Mouse (Mus musculus) hindbrain, embryonic 10.5 days (tissue): ENCODE results near the gene Ldlrap1. TPM values are rescaled to one million over a fixed set of nuclear protein-coding genes. Genes with fewer than 3 reads are reported as not detected.
A peak's percentile ranks its signal among the peaks of the same experiment; 100 is the strongest.

Experiments
- DNase-seq: peaks from one replicate; pipeline ENCODE4 v3.0.0-alpha.2; 2017; ENCODE audit warnings: low spot score
- H3K27ac ChIP-seq: fragments of 300-500 bp; sonication (generic); 2 replicates; pipeline ENCODE4 v1.5.1; 2016; ENCODE audit warnings: mild to moderate bottlenecking, moderate library complexity
- H3K27me3 ChIP-seq: fragments of 300-500 bp; sonication (generic); 2 replicates; pipeline ENCODE4 v1.6.1; 2016; ENCODE audit warnings: mild to moderate bottlenecking; ENCODE audit not compliant: poor library complexity, insufficient read depth, severe bottlenecking
- H3K36me3 ChIP-seq: fragments of 300-500 bp; sonication (generic); 2 replicates; pipeline ENCODE4 v1.6.1; 2016; ENCODE audit warnings: mild to moderate bottlenecking, moderate library complexity
- H3K4me1 ChIP-seq: fragments of 300-500 bp; sonication (generic); replicated peaks from 2 replicates; pipeline ENCODE4 v1.6.1; 2016; ENCODE audit warnings: mild to moderate bottlenecking
- H3K4me3 ChIP-seq: fragments of 300-500 bp; sonication (generic); 2 replicates; pipeline ENCODE4 v1.5.1; 2016; ENCODE audit warnings: mild to moderate bottlenecking, moderate library complexity
- H3K9me3 ChIP-seq: fragments of 300-500 bp; sonication (generic); 2 replicates; pipeline ENCODE4 v1.6.1; 2016; ENCODE audit warnings: mild to moderate bottlenecking, moderate library complexity
- WGBS: fragments of 180-500 bp; shearing (Covaris S2); methylation state at CpG from one replicate; pipeline ENCODE4 v1.1.7; 2016; 5-methylcytosine and 5-hydroxymethylcytosine counted together
- polyA plus RNA-seq: library from polyadenylated mRNA; unstranded; fragments of >200 nt; fragmentation: Nextera tagmentation; extraction: Ambion mirVana; gene quantifications from 2 replicates; pipeline ENCODE4 v1.2.1, GENCODE M21; 2016

Ldlrap1 gene
- polyA plus RNA-seq, 1 experiment from 2014 or later = 9.7 TPM

DNA sequence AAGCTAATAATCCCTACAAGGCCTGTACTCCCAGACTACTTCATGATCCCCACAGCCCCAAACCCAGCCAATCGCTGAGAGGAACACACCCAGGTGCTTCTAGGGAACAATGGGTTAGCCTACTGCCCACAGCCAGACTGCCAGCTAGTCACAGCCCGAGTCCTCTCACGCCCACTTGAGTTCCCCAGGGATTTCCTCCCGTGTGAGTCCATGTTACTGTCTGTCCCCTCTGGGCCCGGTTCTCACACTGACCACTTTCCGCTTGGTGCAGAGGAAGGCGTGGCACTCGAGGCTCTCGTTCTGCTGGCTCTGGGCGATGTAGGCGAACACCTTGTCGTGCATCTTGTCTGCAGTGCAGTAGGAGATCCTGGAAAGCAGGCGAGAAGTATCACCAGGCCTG, 12.9 kb downstream of the Ldlrap1 start:
- Histone ChIP-seq H3K4me1 (peaks cover 87% of the 10 kb centered on the region), H3K36me3 (no peaks in the 10 kb centered on the region), H3K27me3 (0 out of 2 replicates have a peak, but pooled peaks cover 4% of the 10 kb centered on the region), H3K27ac (peak overlapping the region; percentile 75; the same call in 1 of the 2 replicates), H3K9me3 (no peaks in the 10 kb centered on the region), H3K4me3 (no peak overlapping the region)
- WGBS = 85% methylated on average over 13 of the region's 13 CpGs
- no peak for DNase-seq

DNA sequence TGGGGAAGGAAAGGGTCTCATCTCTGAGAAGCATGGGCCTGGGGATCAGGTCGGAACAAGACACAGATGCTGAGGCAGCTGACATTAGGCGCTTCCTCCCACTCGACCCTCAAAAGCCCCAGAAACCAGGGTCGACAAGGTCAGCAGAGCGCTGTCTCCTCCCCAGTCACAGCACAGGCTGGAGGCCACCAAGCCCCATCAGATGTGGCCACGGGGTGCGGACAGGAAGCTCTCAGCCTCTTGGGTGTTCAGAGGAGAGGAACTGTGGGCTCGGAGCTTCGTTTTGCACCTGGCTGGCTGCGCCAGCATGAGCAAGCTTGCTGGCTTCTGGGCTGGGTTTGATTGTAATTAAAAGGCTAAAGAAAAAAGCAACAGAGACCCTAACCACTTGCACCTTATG, 13.5 kb downstream of the Ldlrap1 start:
- no peaks in the 10 kb centered on the region for H3K36me3 ChIP-seq
- H3K27me3 ChIP-seq = 0 out of 2 replicates have a peak, but pooled peaks cover 4% of the 10 kb centered on the region
- peaks cover 83% of the 10 kb centered on the region for H3K4me1 ChIP-seq
- H3K4me3 ChIP-seq = no peak overlapping the region
- no peak for DNase-seq
- peak overlapping the region; percentile 75 for H3K27ac ChIP-seq
- H3K9me3 ChIP-seq = no peaks in the 10 kb centered on the region
- 37% methylated on average over 10 of the region's 10 CpGs for WGBS

DNA sequence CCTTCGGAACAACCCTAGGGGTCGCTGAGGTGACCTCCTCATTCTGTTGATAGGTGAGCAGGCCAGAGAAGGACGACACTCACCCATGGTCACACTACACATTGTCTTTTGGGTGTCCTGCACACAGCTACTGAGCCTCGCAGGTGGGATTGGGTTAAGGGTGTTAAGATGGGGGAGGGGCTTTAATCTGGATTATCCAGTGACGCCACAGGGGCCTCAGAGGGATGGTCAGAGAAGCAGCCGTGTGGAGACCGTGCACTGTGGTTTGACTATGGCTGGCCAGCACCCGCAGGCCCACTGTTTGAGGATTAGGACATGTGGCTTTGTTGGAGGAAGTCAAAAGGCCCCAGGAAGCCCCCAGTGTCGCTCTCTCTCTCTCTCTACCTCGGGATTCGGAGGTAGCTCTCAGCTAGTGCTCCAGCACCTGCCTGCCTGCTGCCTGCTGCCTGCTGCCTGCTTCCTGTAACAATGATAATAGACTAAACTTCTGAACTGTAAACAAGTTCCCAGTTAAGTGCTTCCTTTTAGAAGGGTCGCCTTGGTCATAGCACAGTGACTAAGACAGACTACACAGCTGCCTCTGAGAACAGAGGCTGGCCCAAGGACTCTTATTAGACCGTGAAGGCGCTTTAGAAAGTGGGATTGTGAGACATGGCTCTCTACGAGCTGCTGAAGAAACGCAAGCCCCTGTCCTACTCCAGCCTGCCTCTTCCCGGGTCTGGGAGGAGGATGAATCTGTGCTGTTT, 14.1 kb downstream of the Ldlrap1 start:
- 40% methylated on average over 17 of the region's 17 CpGs for WGBS
- no peak for DNase-seq

DNA sequence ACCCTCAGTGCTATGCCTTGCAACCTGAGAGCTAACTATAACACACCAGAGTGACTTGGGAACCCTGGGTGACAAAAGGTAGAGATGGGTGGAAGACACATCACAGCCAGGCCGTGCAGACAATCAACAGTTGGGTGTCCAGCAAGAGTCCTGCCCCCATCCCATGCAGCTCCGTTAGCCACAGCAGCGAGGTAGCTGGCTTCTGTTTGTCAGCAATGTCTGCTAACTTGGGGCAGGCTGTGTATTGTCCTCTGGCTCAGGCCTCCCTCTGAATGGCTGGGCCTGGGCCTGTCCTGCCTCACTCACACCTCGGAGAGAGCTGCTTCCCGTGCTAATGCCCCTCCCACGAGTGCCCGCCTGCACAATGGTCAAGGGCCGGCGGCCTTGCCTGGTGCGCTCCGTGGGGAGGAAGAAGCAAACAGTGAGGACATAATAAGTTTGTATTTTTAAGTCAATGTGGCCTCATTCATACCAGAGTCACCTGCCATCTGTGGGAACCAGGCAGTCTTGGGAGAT, 14.9 kb downstream of the Ldlrap1 start:
- no peaks in the 10 kb centered on the region; the same call in 1 of the 2 replicates for H3K36me3 ChIP-seq
- DNase-seq = no peak
- 0 out of 2 replicates have a peak, but pooled peaks cover 4% of the 10 kb centered on the region for H3K27me3 ChIP-seq
- H3K9me3 ChIP-seq = no peaks in the 10 kb centered on the region
- WGBS = 50% methylated on average over 11 of the region's 11 CpGs
- no peak overlapping the region for H3K4me3 ChIP-seq
- H3K27ac ChIP-seq = peak overlapping the region; percentile 75
- peaks cover 71% of the 10 kb centered on the region for H3K4me1 ChIP-seq

More for the DNA sequence above, 14.1 kb downstream of the Ldlrap1 start:
- Histone ChIP-seq H3K36me3 (no peaks in the 10 kb centered on the region), H3K4me1 (peaks cover 77% of the 10 kb centered on the region), H3K27me3 (0 out of 2 replicates have a peak, but pooled peaks cover 4% of the 10 kb centered on the region), H3K9me3 (no peaks in the 10 kb centered on the region), H3K4me3 (no peak overlapping the region), H3K27ac (peak overlapping the region; percentile 75)

DNA sequence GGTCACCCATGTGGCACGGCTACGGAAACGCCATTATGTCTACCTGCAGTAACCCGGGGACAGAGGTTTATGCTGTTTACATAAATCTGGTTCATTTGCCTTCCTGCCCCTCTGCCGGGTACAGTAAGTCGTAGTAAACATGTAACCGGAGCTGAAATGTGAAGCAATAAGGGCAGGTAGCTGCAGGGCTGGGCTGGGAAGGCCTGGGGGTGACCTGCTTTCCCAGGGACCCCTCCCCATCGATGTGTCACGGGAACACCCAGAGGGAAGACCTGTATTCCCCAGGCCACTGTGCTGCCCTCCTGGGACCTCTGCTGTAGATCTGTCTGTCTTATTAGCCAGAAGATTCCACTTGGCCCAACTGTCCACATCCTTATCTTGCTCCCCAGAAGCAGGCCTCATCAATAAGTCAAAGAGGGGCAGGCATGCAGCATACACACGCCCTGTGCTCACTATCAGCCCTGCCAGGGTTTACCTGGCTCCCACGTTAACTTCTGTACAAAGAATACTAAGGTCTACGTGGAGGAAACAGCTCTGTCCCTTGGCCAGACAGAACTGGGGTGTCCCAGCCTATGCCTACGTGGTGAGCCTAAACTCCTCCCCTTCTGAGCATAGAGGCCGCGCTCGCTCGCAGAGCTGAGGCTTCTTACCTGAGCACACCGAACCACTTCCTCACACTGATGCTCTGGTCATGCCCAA, 16.0 kb downstream of the Ldlrap1 start:
- no peak for DNase-seq
- H3K4me1 ChIP-seq = peaks cover 64% of the 10 kb centered on the region

DNA sequence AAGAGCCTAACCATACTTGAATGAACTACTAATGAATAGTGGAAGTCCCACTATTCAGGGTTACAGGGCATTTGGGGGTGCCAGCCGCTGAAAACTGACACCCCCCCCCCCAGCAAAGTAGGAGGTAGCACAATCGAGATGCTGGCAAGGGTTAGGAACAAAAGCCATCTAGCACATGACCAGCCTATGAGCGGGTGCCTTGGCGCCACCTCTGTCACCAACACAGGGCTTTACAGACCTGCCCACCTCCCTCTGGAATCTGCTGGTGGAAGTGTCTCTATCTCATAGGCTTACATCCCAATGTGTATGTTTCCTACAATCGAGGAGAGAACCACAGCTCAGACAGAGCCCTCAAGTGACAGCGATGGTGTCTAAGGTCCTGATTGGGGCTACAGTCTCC, 17.0 kb downstream of the Ldlrap1 start:
- 81% methylated on average over 6 of the region's 6 CpGs for WGBS
- no peak overlapping the region for H3K27ac ChIP-seq
- H3K27me3 ChIP-seq = 0 out of 2 replicates have a peak, but pooled peaks cover 4% of the 10 kb centered on the region
- H3K4me1 ChIP-seq = peaks cover 59% of the 10 kb centered on the region
- no peak overlapping the region for H3K4me3 ChIP-seq
- peaks cover 20% of the 10 kb centered on the region for H3K36me3 ChIP-seq
- no peaks in the 10 kb centered on the region for H3K9me3 ChIP-seq
- no peak for DNase-seq

More for the DNA sequence above, 16.0 kb downstream of the Ldlrap1 start:
- H3K27me3 ChIP-seq = 0 out of 2 replicates have a peak, but pooled peaks cover 4% of the 10 kb centered on the region
- peaks cover 10% of the 10 kb centered on the region for H3K36me3 ChIP-seq
- H3K4me3 ChIP-seq = no peak overlapping the region
- H3K9me3 ChIP-seq = no peaks in the 10 kb centered on the region
- 90% methylated on average over 18 of the region's 18 CpGs for WGBS
- 0 out of 2 replicates have a peak overlapping the region, but pooled peaks have one; percentile 16 for H3K27ac ChIP-seq

DNA sequence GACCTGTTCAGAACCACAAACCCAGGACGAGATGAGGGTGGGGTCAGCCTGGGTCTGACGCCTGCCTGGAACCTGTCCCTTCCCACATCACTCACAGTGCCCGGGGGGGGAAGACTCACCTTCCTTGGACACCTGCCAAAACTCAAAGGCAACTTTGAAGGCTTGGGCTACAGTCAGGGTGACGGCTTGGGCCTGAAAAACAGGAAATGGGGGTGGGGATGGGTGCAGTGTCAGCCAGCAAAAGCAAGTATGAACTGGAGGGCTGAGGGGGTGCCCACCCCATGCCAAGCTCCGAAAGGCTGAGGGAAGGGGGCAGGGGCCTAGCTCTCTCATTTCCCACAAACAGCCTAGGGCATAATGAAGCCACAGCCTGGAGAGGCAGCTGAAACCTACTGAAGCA, 17.6 kb downstream of the Ldlrap1 start:
- no peak for DNase-seq
- peaks cover 20% of the 10 kb centered on the region for H3K36me3 ChIP-seq

DNA sequence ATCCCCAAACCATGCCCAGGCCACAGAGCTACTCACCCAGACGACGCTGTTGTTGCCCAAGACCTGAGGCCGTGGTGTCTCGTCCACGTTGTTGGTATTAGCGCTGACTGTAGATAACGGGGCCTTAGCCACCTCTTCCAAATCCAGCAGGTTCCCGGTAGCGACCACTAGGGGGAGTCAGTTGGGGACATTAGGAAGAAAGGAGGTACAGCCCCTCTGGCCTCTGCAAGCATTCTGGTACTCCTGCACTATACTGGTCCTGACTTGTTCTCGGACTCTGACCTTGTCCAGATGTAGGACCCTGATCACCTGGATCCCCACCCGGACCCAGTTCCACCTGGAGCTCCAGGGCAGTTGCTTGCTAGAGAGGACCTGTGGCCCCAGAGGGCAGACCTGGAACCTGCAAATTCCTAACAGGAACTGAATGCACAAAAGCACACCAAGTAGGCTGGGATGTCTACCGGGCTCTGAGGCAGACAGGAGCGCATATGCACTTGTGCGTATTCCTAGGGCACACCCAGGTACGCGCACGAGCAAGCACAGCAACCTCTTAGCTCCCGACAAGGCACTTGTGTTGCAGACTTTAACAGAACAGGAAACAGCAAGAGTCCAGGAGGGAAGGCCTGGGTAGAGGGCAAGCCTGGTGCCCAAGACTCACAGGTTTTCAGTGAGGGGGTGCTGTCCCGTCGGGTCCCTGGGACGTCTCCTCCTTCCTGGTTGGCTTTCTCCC, 18.4 kb downstream of the Ldlrap1 start:
- H3K36me3 ChIP-seq = peaks cover 20% of the 10 kb centered on the region
- H3K27me3 ChIP-seq = 0 out of 2 replicates have a peak, but pooled peaks cover 4% of the 10 kb centered on the region
- H3K27ac ChIP-seq = peak overlapping the region; percentile 57
- no peak for DNase-seq
- H3K4me1 ChIP-seq = peaks cover 52% of the 10 kb centered on the region
- no peak overlapping the region for H3K4me3 ChIP-seq
- 69% methylated on average over 21 of the region's 21 CpGs for WGBS
- H3K9me3 ChIP-seq = no peaks in the 10 kb centered on the region

More for the DNA sequence above, 17.6 kb downstream of the Ldlrap1 start:
- H3K9me3 ChIP-seq = no peaks in the 10 kb centered on the region
- H3K27ac ChIP-seq = peak overlapping the region; percentile 57
- 82% methylated on average over 5 of the region's 5 CpGs for WGBS
- peaks cover 54% of the 10 kb centered on the region for H3K4me1 ChIP-seq
- H3K27me3 ChIP-seq = 0 out of 2 replicates have a peak, but pooled peaks cover 4% of the 10 kb centered on the region
- H3K4me3 ChIP-seq = no peak overlapping the region

DNA sequence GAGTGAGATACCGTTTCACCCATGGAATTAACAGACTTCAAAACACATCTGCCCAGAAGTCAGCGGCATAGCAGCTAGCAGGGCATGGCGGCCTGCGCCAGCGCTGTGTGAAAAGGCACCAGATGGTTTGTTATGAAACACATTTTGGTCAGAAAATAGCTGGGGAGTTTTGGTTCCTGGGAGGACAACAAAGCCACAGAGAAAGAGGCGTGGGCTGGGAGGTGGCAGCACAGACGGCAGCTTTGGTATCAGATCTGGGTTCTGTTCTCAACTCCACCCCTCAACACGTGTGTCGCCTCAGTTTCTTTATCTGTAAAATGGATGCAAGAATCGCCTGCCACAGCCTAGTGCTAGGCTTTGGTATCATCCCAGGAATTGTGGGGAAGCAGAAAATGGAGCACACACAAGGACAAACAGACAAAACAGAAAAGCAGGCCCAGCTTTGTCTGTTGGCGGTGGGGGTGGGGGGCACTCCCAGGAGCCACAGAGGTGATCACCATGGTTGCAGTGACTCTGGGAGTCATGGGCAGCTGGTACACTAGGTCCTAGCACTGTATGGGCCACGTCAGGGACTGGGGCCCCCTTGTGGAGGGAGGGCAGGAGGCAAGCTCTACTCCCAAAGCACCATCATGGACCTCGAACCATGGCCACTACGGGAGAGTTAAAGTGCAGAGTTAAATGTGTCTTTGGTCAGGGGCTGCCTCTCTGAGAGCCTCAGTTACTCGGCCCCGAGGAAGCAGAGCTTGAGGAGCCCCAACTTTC, 21.7 kb downstream of the Ldlrap1 start:
- no peak for DNase-seq
- Histone ChIP-seq H3K4me1 (peaks cover 55% of the 10 kb centered on the region), H3K27me3 (no peaks in the 10 kb centered on the region), H3K27ac (peak overlapping the region; percentile 51; the same call in 1 of the 2 replicates), H3K36me3 (peaks cover 22% of the 10 kb centered on the region), H3K4me3 (no peak overlapping the region), H3K9me3 (no peaks in the 10 kb centered on the region)
- WGBS = 83% methylated on average over 16 of the region's 16 CpGs

DNA sequence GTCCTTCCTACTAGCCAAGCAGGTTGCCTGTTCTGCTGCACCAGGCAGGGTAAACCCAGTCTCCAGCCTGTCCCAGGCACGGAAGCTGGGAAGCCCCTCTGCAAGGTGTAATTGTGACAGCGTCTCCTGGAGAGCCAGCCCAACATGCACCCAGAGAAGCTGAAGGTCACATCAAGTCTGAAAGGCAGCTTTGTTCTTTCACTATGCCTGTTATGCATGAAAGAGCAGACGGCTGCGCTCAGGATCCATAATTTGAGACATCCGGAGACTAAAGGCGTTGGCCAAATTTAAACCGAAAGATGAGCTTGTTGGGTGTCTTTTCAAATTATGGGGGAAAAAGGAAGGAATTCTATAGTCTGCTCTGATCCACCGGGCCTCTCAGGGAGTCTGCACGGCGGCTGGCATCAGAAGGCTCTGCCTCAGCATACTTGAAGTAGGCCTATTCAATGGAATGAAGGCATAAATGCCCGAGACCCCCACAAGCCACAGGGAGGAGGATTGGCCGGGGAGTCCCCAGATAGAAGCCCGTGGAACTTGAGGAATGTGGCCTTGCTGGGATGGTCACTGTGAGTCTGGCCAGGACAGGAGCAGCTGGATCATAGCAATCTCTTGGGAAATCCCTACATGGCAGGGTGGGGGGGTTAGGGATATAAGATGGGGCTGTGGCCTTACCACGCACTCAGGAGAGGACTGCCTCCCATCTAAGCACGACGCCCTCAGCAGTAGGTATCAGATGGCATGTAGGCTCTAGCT, 23.8 kb downstream of the Ldlrap1 start:
- DNase-seq = no peak
- H3K27ac ChIP-seq = peak overlapping the region; percentile 24

DNA sequence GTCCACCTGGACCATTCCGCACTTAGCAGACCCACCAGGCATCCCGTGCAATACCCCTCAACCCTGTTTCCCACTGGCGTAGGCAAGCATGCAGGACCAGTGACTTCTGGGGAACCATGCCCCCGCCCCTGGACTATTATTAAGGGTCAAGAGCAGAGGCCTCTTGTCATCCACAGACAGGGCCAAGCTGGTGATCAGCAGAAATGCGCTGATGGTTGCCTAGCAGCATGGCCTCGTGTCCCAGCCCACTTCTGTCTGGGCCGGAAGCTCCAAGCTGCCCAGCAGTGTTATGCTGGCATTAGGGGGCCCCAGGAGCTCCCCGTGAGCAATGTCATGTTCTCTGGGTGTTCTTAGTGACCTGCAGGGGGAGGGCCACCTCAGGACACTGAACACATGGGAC, 25.9 kb downstream of the Ldlrap1 start:
- 77% methylated on average over 8 of the region's 8 CpGs for WGBS
- H3K27ac ChIP-seq = peak overlapping the region; percentile 45; the same call in 1 of the 2 replicates
- H3K9me3 ChIP-seq = no peaks in the 10 kb centered on the region
- DNase-seq = no peak
- no peak overlapping the region; the same call in 1 of the 2 replicates for H3K4me3 ChIP-seq
- peaks cover 60% of the 10 kb centered on the region for H3K4me1 ChIP-seq
- H3K36me3 ChIP-seq = peaks cover 13% of the 10 kb centered on the region
- H3K27me3 ChIP-seq = peaks cover 15% of the 10 kb centered on the region; the same call in 1 of the 2 replicates

More for the DNA sequence above, 23.8 kb downstream of the Ldlrap1 start:
- Histone ChIP-seq H3K4me3 (no peak overlapping the region), H3K4me1 (peaks cover 47% of the 10 kb centered on the region), H3K27me3 (no peaks in the 10 kb centered on the region), H3K36me3 (peaks cover 22% of the 10 kb centered on the region), H3K9me3 (no peaks in the 10 kb centered on the region)
- WGBS = 46% methylated on average over 16 of the region's 16 CpGs
